Comparison of ENCODE assay signal across 9 mouse cellular contexts in genomic region chr4:132180710-132181109, GRCm38 (mm10). TPM values are rescaled to one million over a fixed set of nuclear protein-coding genes. Genes with fewer than 3 reads are reported as not detected.
DNase-seq lines count a peak whose midpoint lies in the region; ATAC-seq and TF ChIP-seq lines count a peak whose summit lies in the region.
"Had no signal": no experiment of that assay in that cellular context is flagged by ENCODE, and none has a peak within 500 bp of the region (broad histone marks: within the 10 kb centered on the region; RNA-seq: fewer than 3 reads in every experiment).

No protein-coding gene starts in this region.

- H3K9ac ChIP-seq in liver, embryonic 14.5 days (replicated peaks), result no peak overlapping the region
- no peak overlapping the region for H3K9ac ChIP-seq in liver, embryonic 12.5 days
- no peak overlapping the region for H3K9ac ChIP-seq in embryonic facial prominence, embryonic 11.5 days (replicated peaks; ENCODE audit: low read length)
- H3K9ac ChIP-seq: limb, embryonic 13.5 days had no signal

- H3K27me3 ChIP-seq in liver, embryonic 14.5 days (ENCODE audit: control insufficient read depth, insufficient read depth, low read length), result no peaks in the 10 kb centered on the region
- no peaks in the 10 kb centered on the region for H3K27me3 ChIP-seq in liver, embryonic 12.5 days (replicated peaks)
- H3K27me3 ChIP-seq in Patski, result no peaks in the 10 kb centered on the region
- no peaks in the 10 kb centered on the region for H3K27me3 ChIP-seq in embryonic facial prominence, embryonic 11.5 days (ENCODE audit: control insufficient read depth, insufficient read depth, low read length)
- H3K27me3 ChIP-seq in small intestine, adult 2 months (ENCODE audit: control insufficient read depth, insufficient read depth, low read length), result no peaks in the 10 kb centered on the region
- H3K27me3 ChIP-seq: limb, embryonic 13.5 days had no signal

- no peak for ATAC-seq in liver, embryonic 14.5 days (ENCODE audit: insufficient read depth)
- no peak for ATAC-seq in liver, embryonic 12.5 days
- no peak for ATAC-seq in Patski
- no peak for ATAC-seq in embryonic facial prominence, embryonic 11.5 days (replicated peaks; ENCODE audit: insufficient number of reproducible peaks, low FRiP score, low TSS enrichment, low read depth)

- CTCF ChIA-PET in Patski (lab: Charles Lee), result interaction anchor here (0.9 to 1.2 kb wide), 2 partner anchors 9 to 67 kb away, joined by 3 read pairs; no protein-coding TSS in a partner anchor

- H3K4me1 ChIP-seq in liver, embryonic 14.5 days (replicated peaks; ENCODE audit: control insufficient read depth in 2 of 2, insufficient read depth in 2 of 2, low read length in 1 of 2), result no peaks in the 10 kb centered on the region
- H3K4me1 ChIP-seq in liver, embryonic 12.5 days, result no peaks in the 10 kb centered on the region
- H3K4me1 ChIP-seq in embryonic facial prominence, embryonic 11.5 days (ENCODE audit: control insufficient read depth, insufficient read depth, low read length), result no peaks in the 10 kb centered on the region
- H3K4me1 ChIP-seq in small intestine, adult 2 months (ENCODE audit: control insufficient read depth, insufficient read depth, insufficient read length, low read length), result no peaks in the 10 kb centered on the region; the same call in 1 of the 2 replicates
- H3K4me1 ChIP-seq: limb, embryonic 13.5 days had no signal

- H3K9me3 ChIP-seq in liver, embryonic 14.5 days (ENCODE audit: control insufficient read depth, low read length), result no peaks in the 10 kb centered on the region
- H3K9me3 ChIP-seq in liver, embryonic 12.5 days (replicated peaks), result no peaks in the 10 kb centered on the region
- H3K9me3 ChIP-seq in embryonic facial prominence, embryonic 11.5 days (replicated peaks; ENCODE audit: control insufficient read depth, low read length), result no peaks in the 10 kb centered on the region
- H3K9me3 ChIP-seq: limb, embryonic 13.5 days had no signal

- POLR2A ChIA-PET in Patski (lab: Charles Lee), result no interaction called here

- in situ Hi-C loops in Patski (cut with MboI; ENCODE audit: low pct_unique_long_range_greater_than_20kb), result loop anchor here (10.0 kb wide), 1 partner anchor 164 kb away; no protein-coding TSS in a partner anchor

- no peak overlapping the region for H3K4me2 ChIP-seq in liver, embryonic 14.5 days (ENCODE audit: low read depth)
- H3K4me2 ChIP-seq in liver, embryonic 12.5 days, result no peak overlapping the region
- H3K4me2 ChIP-seq in embryonic facial prominence, embryonic 11.5 days (ENCODE audit: low read depth, low read length), result no peak overlapping the region
- H3K4me2 ChIP-seq: limb, embryonic 13.5 days had no signal

- 74% methylated on average over 9 of the region's 9 CpGs for WGBS in liver, embryonic 14.5 days (ENCODE audit: insufficient replicate concordance)
- 74% methylated on average over 9 of the region's 9 CpGs for WGBS in liver, embryonic 12.5 days (ENCODE audit: insufficient replicate concordance)
- WGBS in embryonic facial prominence, embryonic 11.5 days, result 73% methylated on average over 9 of the region's 9 CpGs
- 71% methylated on average over 9 of the region's 9 CpGs for WGBS in small intestine, adult 2 months

- intact Hi-C loops in gastrocnemius, adult 2 months (cut with DNase I), result no loop called here

- TF ChIP-seq CTCF in gastrocnemius, adult 2 months (IDR thresholded peaks at IDR 0.05), result peak; percentile 58
- TF ChIP-seq CTCF in liver, embryonic 14.5 days (IDR thresholded peaks at IDR 0.05; ENCODE audit: low read depth), result peak; percentile 41; the same call in 1 of the 2 replicates
- peak; percentile 83 for TF ChIP-seq CTCF in Patski (IDR thresholded peaks at IDR 0.05)
- TF ChIP-seq CTCF in small intestine, adult 2 months (IDR thresholded peaks at IDR 0.05; ENCODE audit: extremely low read depth, insufficient read length, insufficient replicate concordance, low read depth, low read length), result peak; percentile 40; the same call in 1 of the 2 replicates

- no peak overlapping the region for H3K27ac ChIP-seq in gastrocnemius, adult 2 months
- H3K27ac ChIP-seq in liver, embryonic 14.5 days, result no peak overlapping the region
- no peak overlapping the region for H3K27ac ChIP-seq in liver, embryonic 12.5 days
- H3K27ac ChIP-seq in embryonic facial prominence, embryonic 11.5 days (replicated peaks; ENCODE audit: low read depth, low read length), result no peak overlapping the region
- no peak overlapping the region for H3K27ac ChIP-seq in small intestine, adult 2 months (ENCODE audit: insufficient read depth, low read depth, low read length)
- H3K27ac ChIP-seq: limb, embryonic 13.5 days had no signal

- peak; percentile 45 for DNase-seq in gastrocnemius, adult 2 months
- DNase-seq in gastrocnemius, adult 18-20 months (ENCODE audit: low spot score), result no peak
- DNase-seq in liver, embryonic 14.5 days (ENCODE audit: low read depth in 3 of 3, low spot score in 3 of 3), result no peak
- DNase-seq in Patski (ENCODE audit: low read depth, low spot score), result no peak
- peak; percentile 67 for DNase-seq in embryonic facial prominence, embryonic 11.5 days (ENCODE audit: low spot score)
- DNase-seq in urinary bladder, adult 2 months (ENCODE audit: low spot score), result no peak

- no peak for TF ChIP-seq EP300 in liver, embryonic 14.5 days (IDR thresholded peaks at IDR 0.05; ENCODE audit: low read depth)

- peaks cover 16% of the 10 kb centered on the region for H3K36me3 ChIP-seq in liver, embryonic 14.5 days (replicated peaks; ENCODE audit: control insufficient read depth, insufficient read depth, low read depth)
- H3K36me3 ChIP-seq in liver, embryonic 12.5 days, result peaks cover 43% of the 10 kb centered on the region
- H3K36me3 ChIP-seq in embryonic facial prominence, embryonic 11.5 days (replicated peaks; ENCODE audit: control insufficient read depth, insufficient read depth, low read depth, low read length), result peaks cover 5% of the 10 kb centered on the region
- peaks cover 26% of the 10 kb centered on the region for H3K36me3 ChIP-seq in small intestine, adult 2 months (ENCODE audit: control insufficient read depth, insufficient read depth, low read length)

- H3K4me3 ChIP-seq in gastrocnemius, adult 2 months, result no peak overlapping the region
- no peak overlapping the region for H3K4me3 ChIP-seq in liver, embryonic 14.5 days (ENCODE audit: insufficient read depth in 1 of 2, low read depth in 2 of 2, low read length in 2 of 2)
- no peak overlapping the region for H3K4me3 ChIP-seq in liver, embryonic 12.5 days
- H3K4me3 ChIP-seq in embryonic facial prominence, embryonic 11.5 days (ENCODE audit: low read depth, low read length), result no peak overlapping the region
- no peak overlapping the region for H3K4me3 ChIP-seq in small intestine, adult 2 months (ENCODE audit: low read depth, low read length)
- H3K4me3 ChIP-seq: limb, embryonic 13.5 days had no signal

- no peak for TF ChIP-seq POLR2A in small intestine, adult 2 months (IDR thresholded peaks at IDR 0.05; ENCODE audit: low read depth, low read length)

RNA-seq across cellular contexts. Expression of gene Ythdf2, which starts 31.4 kb away (rescaled TPM):
- total RNA-seq in gastrocnemius, adult 2 months (2021), result 10 to 100 TPM; 27.3 to 27.6 TPM
- total RNA-seq in gastrocnemius, adult 18-20 months (2021), result 10 to 100 TPM; 29.7 to 29.8 TPM
- 5.5 and 8.5 TPM in 2 replicates for polyA plus RNA-seq in liver, embryonic 14.5 days (2012; rRNA removed)
- 29.3 and 31.7 TPM in 2 replicates for polyA plus RNA-seq in liver, embryonic 14.5 days (2014; fragmentation: Nextera tagmentation; extraction: Ambion mirVana)
- polyA plus RNA-seq in liver, embryonic 12.5 days (2016; fragmentation: Nextera tagmentation; extraction: Ambion mirVana), result 53.1 TPM in 2 replicates
- polyA plus RNA-seq in Patski (2021), result 35.5 TPM
- 159 and 173 TPM in 2 replicates for polyA plus RNA-seq in embryonic facial prominence, embryonic 11.5 days (2014; fragmentation: Nextera tagmentation; extraction: Ambion mirVana)
- polyA plus RNA-seq in small intestine, adult 2 months (2012; rRNA removed), result 7.0 and 14.5 TPM in 2 replicates
- 22.1 and 22.2 TPM in 2 replicates for polyA plus RNA-seq in urinary bladder, adult 2 months (2012; rRNA removed)

RNA-seq across cellular contexts. Expression of gene Oprd1, which starts 36.4 kb away (rescaled TPM):
- not detected for total RNA-seq in gastrocnemius, adult 2 months (2021)
- under 1 TPM; 0.07 TPM for total RNA-seq in gastrocnemius, adult 18-20 months (2021)
- polyA plus RNA-seq in liver, embryonic 14.5 days (2012; rRNA removed), result 0.03 and 0.04 TPM in 2 replicates
- polyA plus RNA-seq in liver, embryonic 14.5 days (2014; fragmentation: Nextera tagmentation; extraction: Ambion mirVana), result 0.04 TPM in 1 of 2 replicates, not detected in the other
- polyA plus RNA-seq in liver, embryonic 12.5 days (2016; fragmentation: Nextera tagmentation; extraction: Ambion mirVana), result 0.24 and 0.39 TPM in 2 replicates
- polyA plus RNA-seq in Patski (2021), result not detected
- polyA plus RNA-seq in embryonic facial prominence, embryonic 11.5 days (2014; fragmentation: Nextera tagmentation; extraction: Ambion mirVana), result 0.11 and 0.18 TPM in 2 replicates
- polyA plus RNA-seq in small intestine, adult 2 months (2012; rRNA removed), result 0.28 and 0.60 TPM in 2 replicates
- 1.4 and 1.6 TPM in 2 replicates for polyA plus RNA-seq in urinary bladder, adult 2 months (2012; rRNA removed)

Comparison
In these comparisons a context has a peak if more than half of its experiments do, and no peak if none do; other contexts are left out.
1. DNase-seq: peak in gastrocnemius, adult 2 months (single experiment) and embryonic facial prominence, embryonic 11.5 days (single experiment); none in gastrocnemius, adult 18-20 months (single experiment), liver, embryonic 14.5 days (0 of 3), Patski (single experiment) and urinary bladder, adult 2 months (single experiment).
2. Peak in every context shown above with its lines, with median percentiles within 50 percentile points of each other: CTCF ChIP-seq.